Mouse (Mus musculus): ENCODE data around the gene Laptm5.

The Laptm5 gene

GRCm38 (mm10) chr4:130919750-130920356 lies 6.9 kb downstream of the Laptm5 start:
- no peak for DNase-seq (ENCODE audit: low spot score in 2 of 2)

GRCm38 (mm10) chr4:130920951-130921693 lies 8.2 kb downstream of the Laptm5 start:
- DNase-seq (ENCODE audit: low spot score in 2 of 2): peak; percentile 87 to 88

GRCm38 (mm10) chr4:130921986-130922385 lies 9.1 kb downstream of the Laptm5 start:
- peak; percentile 44 to 52 for DNase-seq (ENCODE audit: low spot score in 2 of 2)

GRCm38 (mm10) chr4:130926274-130926673 lies 13.3 kb downstream of the Laptm5 start:
- DNase-seq (ENCODE audit: low spot score in 2 of 2): no peak

GRCm38 (mm10) chr4:130927821-130928220 lies 14.9 kb downstream of the Laptm5 start:
- no peak for DNase-seq (ENCODE audit: low spot score in 2 of 2)

- no peak for DNase-seq (ENCODE audit: low spot score in 2 of 2)
Measured at GRCm38 (mm10) chr4:130942644-130943043, 29.7 kb downstream of the Laptm5 start.

- no peak for DNase-seq (ENCODE audit: low spot score in 2 of 2)
Measured at GRCm38 (mm10) chr4:130944112-130944511, 31.2 kb downstream of the Laptm5 start, which contains the start of gene Matn1. Gene Matn1, plus strand, starts transcription at chr4:130944385.

- no peak for DNase-seq (ENCODE audit: low spot score in 2 of 2)
Measured at GRCm38 (mm10) chr4:130944779-130945178, 31.9 kb downstream of the Laptm5 start.

- peak in 1 of 2 experiments; percentile 32 for DNase-seq (ENCODE audit: low spot score in 2 of 2)
Measured at GRCm38 (mm10) chr4:130947094-130947647, 34.2 kb downstream of the Laptm5 start.

GRCm38 (mm10) chr4:130949821-130950384 lies 37.0 kb downstream of the Laptm5 start:
- no peak for DNase-seq (ENCODE audit: low spot score in 2 of 2)

- DNase-seq (ENCODE audit: low spot score in 2 of 2): no peak
Measured at GRCm38 (mm10) chr4:130952531-130952930, 39.6 kb downstream of the Laptm5 start.

- DNase-seq (ENCODE audit: low spot score in 2 of 2): no peak
Measured at GRCm38 (mm10) chr4:130957156-130957555, 44.2 kb downstream of the Laptm5 start.

- no peak for DNase-seq (ENCODE audit: low spot score in 2 of 2)
Measured at GRCm38 (mm10) chr4:130958812-130959211, 45.9 kb downstream of the Laptm5 start.

- no peak for DNase-seq (ENCODE audit: low spot score in 2 of 2)
Measured at GRCm38 (mm10) chr4:130959678-130960077, 46.8 kb downstream of the Laptm5 start.

GRCm38 (mm10) chr4:130960118-130960734 lies 47.3 kb downstream of the Laptm5 start:
- peak; percentile 40 to 54 for DNase-seq (ENCODE audit: low spot score in 2 of 2)

- no peak for DNase-seq (ENCODE audit: low spot score in 2 of 2)
Measured at GRCm38 (mm10) chr4:130971278-130971677, 58.4 kb downstream of the Laptm5 start.

- DNase-seq (ENCODE audit: low spot score in 2 of 2): no peak
Measured at GRCm38 (mm10) chr4:130972421-130972829, 59.5 kb downstream of the Laptm5 start.

- no peak for DNase-seq (ENCODE audit: low spot score in 2 of 2)
Measured at GRCm38 (mm10) chr4:130973332-130974263, 60.7 kb downstream of the Laptm5 start.

- DNase-seq (ENCODE audit: low spot score in 2 of 2): no peak
Measured at GRCm38 (mm10) chr4:130978981-130979380, 66.1 kb downstream of the Laptm5 start.

GRCm38 (mm10) chr4:130984416-130985182 lies 71.7 kb downstream of the Laptm5 start:
- no peak for DNase-seq (ENCODE audit: low spot score in 2 of 2)
